Mouse (Mus musculus) kidney, adult 2 months (tissue): Measurements from ENCODE around the gene Tmtc1.

Source experiments
- CTCF ChIP-seq: fragments of 200-500 bp; conservative IDR thresholded peaks from 2 replicates; pipeline ENCODE4 v1.5.1; 2011; ENCODE audit warnings: low read depth, mild to moderate bottlenecking, control low read depth, low read length, moderate library complexity, mixed read lengths; ENCODE audit not compliant: insufficient read depth, insufficient read length
- POLR2A ChIP-seq: fragments of 200-500 bp; IDR thresholded peaks from one replicate; pipeline ENCODE4 v1.6.1; 2011; ENCODE audit warnings: low read depth, low read length, control low read depth

DNA sequence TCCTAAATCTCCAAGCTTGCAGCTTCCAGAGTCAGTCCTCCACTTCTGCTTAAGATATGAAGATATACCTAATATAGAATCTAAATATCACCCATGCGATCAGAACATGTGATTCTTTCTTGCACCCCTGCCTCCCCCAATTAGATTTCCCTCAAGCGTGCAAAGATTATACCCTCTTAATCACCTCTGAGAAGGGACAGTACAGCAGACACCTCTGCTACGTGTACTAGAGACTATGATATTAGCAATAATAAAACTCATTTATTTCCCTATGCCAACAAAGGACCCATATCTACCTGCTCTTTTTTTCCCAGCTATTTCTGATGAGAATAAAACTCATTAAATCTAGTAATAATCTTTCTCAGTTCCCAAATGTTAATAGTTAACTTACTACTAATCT lies 49.9 kb downstream of the Tmtc1 start:
- no peak for TF ChIP-seq POLR2A
- TF ChIP-seq CTCF, result no peak
